Mouse (Mus musculus) heart, embryonic 13.5 days (tissue): ENCODE data around the gene Ttc14. TPM values are rescaled to one million over a fixed set of nuclear protein-coding genes. Genes with fewer than 3 reads are reported as not detected.

ENCODE experiments used
- ATAC-seq: fragments of 200-750 bp; cut with Nextera tagmentation; 2 replicates; pipeline ENCODE4 v1.8.0; 2017; ENCODE audit warnings: moderate TSS enrichment; ENCODE audit not compliant: insufficient number of reproducible peaks, low FRiP score, low TSS enrichment; ENCODE audit errors: extremely low read depth
- H3K27ac ChIP-seq: fragments of 300-500 bp; sonication (generic); replicated peaks from 2 replicates; pipeline ENCODE4 v1.5.1; 2015; ENCODE audit warnings: moderate library complexity, mild to moderate bottlenecking, inconsistent platforms
- H3K27me3 ChIP-seq: fragments of 300-500 bp; sonication (generic); replicated peaks from 2 replicates; pipeline ENCODE4 v1.6.1; 2015; ENCODE audit warnings: mild to moderate bottlenecking, inconsistent platforms
- H3K36me3 ChIP-seq: fragments of 300-500 bp; sonication (generic); 2 replicates; pipeline ENCODE4 v1.6.1; 2015; ENCODE audit warnings: mild to moderate bottlenecking, inconsistent platforms
- H3K4me1 ChIP-seq: fragments of 300-500 bp; sonication (generic); 2 replicates; pipeline ENCODE4 v1.6.1; 2015; ENCODE audit warnings: inconsistent platforms
- H3K4me2 ChIP-seq: fragments of 300-500 bp; sonication (generic); 2 replicates; pipeline ENCODE4 v1.6.1; 2015; ENCODE audit warnings: inconsistent platforms, mild to moderate bottlenecking, moderate library complexity
- H3K4me3 ChIP-seq: fragments of 300-500 bp; sonication (generic); 2 replicates; pipeline ENCODE4 v1.5.1; 2015; ENCODE audit warnings: moderate library complexity, mild to moderate bottlenecking, inconsistent platforms
- H3K9ac ChIP-seq: fragments of 300-500 bp; sonication (generic); 2 replicates; pipeline ENCODE4 v1.6.1; 2015; ENCODE audit warnings: inconsistent platforms, mild to moderate bottlenecking, moderate library complexity
- H3K9me3 ChIP-seq: fragments of 300-500 bp; sonication (generic); 2 replicates; pipeline ENCODE4 v1.6.1; 2016; ENCODE audit warnings: inconsistent platforms
- WGBS: fragments of 180-500 bp; shearing (Covaris S2); methylation state at CpG from one replicate; pipeline ENCODE4 v1.1.7; 2015; ENCODE audit warnings: mixed read lengths; 5-methylcytosine and 5-hydroxymethylcytosine counted together
- polyA plus RNA-seq: library from polyadenylated mRNA; unstranded; fragments of >200 nt; fragmentation: Nextera tagmentation; extraction: Ambion mirVana; gene quantifications from 2 replicates; pipeline ENCODE4 v1.2.1, GENCODE M21; 2015

Gene Ttc14
- polyA plus RNA-seq, 1 experiment from 2014 or later = 39.8 TPM

GRCm38 (mm10) chr3:33853062-33853461, 53.4 kb downstream of the Ttc14 start:
- Histone ChIP-seq H3K9me3 (no peaks in the 10 kb centered on the region), H3K4me1 (no peaks in the 10 kb centered on the region), H3K4me2 (no peak overlapping the region), H3K9ac (no peak overlapping the region), H3K4me3 (no peak overlapping the region), H3K36me3 (no peaks in the 10 kb centered on the region), H3K27ac (no peak overlapping the region), H3K27me3 (no peaks in the 10 kb centered on the region)
- no peak for ATAC-seq
- 49% methylated on average over 1 of the region's 1 CpGs for WGBS

GRCm38 (mm10) chr3:33858939-33859338, 59.3 kb downstream of the Ttc14 start:
- Histone ChIP-seq H3K4me3 (no peak overlapping the region), H3K36me3 (no peaks in the 10 kb centered on the region), H3K4me1 (no peaks in the 10 kb centered on the region), H3K4me2 (no peak overlapping the region), H3K9ac (no peak overlapping the region), H3K27me3 (no peaks in the 10 kb centered on the region), H3K27ac (no peak overlapping the region), H3K9me3 (no peaks in the 10 kb centered on the region)
- 75% methylated on average over 3 of the region's 3 CpGs for WGBS
- ATAC-seq = no peak

GRCm38 (mm10) chr3:33864000-33864540, 64.4 kb downstream of the Ttc14 start:
- no peak overlapping the region for H3K4me2 ChIP-seq
- H3K36me3 ChIP-seq = no peaks in the 10 kb centered on the region
- no peak overlapping the region for H3K9ac ChIP-seq
- H3K4me3 ChIP-seq = no peak overlapping the region
- no peaks in the 10 kb centered on the region for H3K27me3 ChIP-seq
- no peak for ATAC-seq
- no peaks in the 10 kb centered on the region for H3K9me3 ChIP-seq
- no peak overlapping the region for H3K27ac ChIP-seq
- H3K4me1 ChIP-seq = no peaks in the 10 kb centered on the region

Other genes starting within 250 kb of the Ttc14 start
- 1.1 and 1.4 TPM in 2 replicates for gene Ccdc39, start 44.5 kb downstream of the Ttc14 start, polyA plus RNA-seq
- gene Fxr1, start 220.1 kb downstream of the Ttc14 start, polyA plus RNA-seq = 63.6 and 68.8 TPM in 2 replicates